Mouse (Mus musculus) right cerebral cortex, postnatal 25 days (tissue): ENCODE data around the gene Zfp189.
A peak's percentile ranks its signal among the peaks of the same experiment; 100 is the strongest.
"Not testable (repeated sequence)": the region's sequence is repeated elsewhere in the genome, so short reads cannot be mapped to it uniquely, and the experiment has no call there.

Experiments used
- DNase-seq: peaks from one replicate; pipeline ENCODE4 v3.0.0; 2022

Gene Zfp189

GRCm38 (mm10) chr4:49520572-49521340, at the start of gene Zfp189, which contains the start of gene Mrpl50:
Zfp189 (plus strand) TSS chr4:49521176.
Mrpl50 (minus strand) TSS chr4:49521093.
- peak; percentile 94 for DNase-seq

GRCm38 (mm10) chr4:49473435-49474100, 47.4 kb upstream of the Zfp189 start, which contains the start of gene Acnat1:
Acnat1 (minus strand) TSS chr4:49473912.
- DNase-seq, result no peak

GRCm38 (mm10) chr4:49474583-49474982, 46.4 kb upstream of the Zfp189 start:
- DNase-seq, result no peak

- DNase-seq, result no peak
These were observed 42.7 kb upstream of the Zfp189 start for GRCm38 (mm10) chr4:49478118-49478877.

- not testable (repeated sequence) for DNase-seq
These were observed 41.9 kb upstream of the Zfp189 start for GRCm38 (mm10) chr4:49479035-49479434.

GRCm38 (mm10) chr4:49480104-49480760, 40.7 kb upstream of the Zfp189 start:
- no peak for DNase-seq

- no peak for DNase-seq
These were observed 40.1 kb upstream of the Zfp189 start for GRCm38 (mm10) chr4:49480896-49481295.

GRCm38 (mm10) chr4:49485442-49485841, 35.5 kb upstream of the Zfp189 start:
- DNase-seq, result no peak

GRCm38 (mm10) chr4:49485934-49486650, 34.9 kb upstream of the Zfp189 start:
- not testable (repeated sequence) for DNase-seq

GRCm38 (mm10) chr4:49503563-49503962, 17.4 kb upstream of the Zfp189 start:
- no peak for DNase-seq

- no peak for DNase-seq
These were observed 14.6 kb upstream of the Zfp189 start, which contains the start of gene Baat for GRCm38 (mm10) chr4:49506386-49506785. Baat (minus strand) TSS chr4:49506557.

- DNase-seq, result no peak
These were observed 11.8 kb upstream of the Zfp189 start for GRCm38 (mm10) chr4:49509183-49509582.

GRCm38 (mm10) chr4:49510236-49510835, 10.6 kb upstream of the Zfp189 start:
- not testable (repeated sequence) for DNase-seq

GRCm38 (mm10) chr4:49512636-49513035, 8.3 kb upstream of the Zfp189 start:
- no peak for DNase-seq

GRCm38 (mm10) chr4:49514441-49514840, 6.5 kb upstream of the Zfp189 start:
- DNase-seq, result no peak

GRCm38 (mm10) chr4:49519476-49519875, 1.5 kb upstream of the Zfp189 start:
- no peak for DNase-seq

- DNase-seq, result no peak
These were observed 370 bp downstream of the Zfp189 start for GRCm38 (mm10) chr4:49521346-49521745.

- DNase-seq, result peak; percentile 83
These were observed 1.6 kb downstream of the Zfp189 start for GRCm38 (mm10) chr4:49522576-49522975.

- no peak for DNase-seq
These were observed 14.1 kb downstream of the Zfp189 start for GRCm38 (mm10) chr4:49535036-49535435.

- no peak for DNase-seq
These were observed 14.8 kb downstream of the Zfp189 start for GRCm38 (mm10) chr4:49535675-49536294.

- DNase-seq, result no peak
These were observed 15.7 kb downstream of the Zfp189 start for GRCm38 (mm10) chr4:49536671-49537070.
